Mouse (Mus musculus) CH12.LX (cell line): ENCODE measurements around the gene Ubtf. TPM values are rescaled to one million over a fixed set of nuclear protein-coding genes. Genes with fewer than 3 reads are reported as not detected.
A peak's percentile ranks its signal among the peaks of the same experiment; 100 is the strongest.
"Not testable (repeated sequence)": the region's sequence is repeated elsewhere in the genome, so short reads cannot be mapped to it uniquely, and the experiment has no call there.

Source experiments
- DNase-seq: peaks from one replicate; pipeline ENCODE4 v3.0.0-alpha.2; 2013; ENCODE audit errors: extremely low read depth
- H3K27ac ChIP-seq: 2 replicates; pipeline ENCODE4 v1.5.1; 2012; ENCODE audit warnings: low read depth, mild to moderate bottlenecking, control low read depth, moderate library complexity; ENCODE audit not compliant: insufficient read depth
- H3K27me3 ChIP-seq: replicated peaks from 2 replicates; pipeline ENCODE3; 2012; ENCODE audit warnings: inconsistent platforms
- H3K36me3 ChIP-seq, 2 experiments: replicated peaks in 1 of 2; 2 replicates each; pipeline versions ENCODE3 to v1.6.1; 2012; ENCODE audit warnings: inconsistent platforms in 1 of 2, low read length in 1 of 2, mild to moderate bottlenecking in 1 of 2, mixed read lengths in 1 of 2, moderate library complexity in 1 of 2; ENCODE audit not compliant: control insufficient read depth in 1 of 2, insufficient read depth in 1 of 2
- H3K4me1 ChIP-seq, 2 experiments: 2 replicates each; pipeline ENCODE4 v1.6.1; 2012; ENCODE audit warnings: inconsistent platforms in 1 of 2, moderate library complexity in 1 of 2; ENCODE audit not compliant: insufficient read depth in 2 of 2, control insufficient read depth in 1 of 2
- H3K4me2 ChIP-seq: 2 replicates; pipeline ENCODE4 v1.6.1; 2012; ENCODE audit warnings: low read depth, mild to moderate bottlenecking, control low read depth; ENCODE audit not compliant: poor library complexity, insufficient read depth, severe bottlenecking
- H3K4me3 ChIP-seq, 3 experiments: fragments of 150-350 bp in 1 of 3; sonication (generic) in 1 of 3; replicated peaks in 1 of 3; 2 replicates each; pipeline versions ENCODE3 to v1.5.1; 2011 to 2012; ENCODE audit warnings: low read depth in 2 of 3, low read length in 2 of 3, mild to moderate bottlenecking in 2 of 3, moderate library complexity in 2 of 3, control low read depth in 1 of 3, improper control_type of control experiment in 1 of 3, inconsistent platforms in 1 of 3, mixed read lengths in 1 of 3; ENCODE audit not compliant: poor library complexity in 1 of 3
- H3K79me2 ChIP-seq: replicated peaks from 2 replicates; pipeline ENCODE4 v1.6.1; 2012; ENCODE audit warnings: mild to moderate bottlenecking, moderate library complexity; ENCODE audit not compliant: control insufficient read depth, poor library complexity, insufficient read depth, severe bottlenecking; ENCODE audit errors: extremely low read depth
- H3K9ac ChIP-seq: 2 replicates; pipeline ENCODE4 v1.6.1; 2012; ENCODE audit warnings: low read depth, mild to moderate bottlenecking, control low read depth, moderate library complexity; ENCODE audit not compliant: insufficient read depth
- H3K9me3 ChIP-seq: replicated peaks from 2 replicates; pipeline ENCODE3; 2012; ENCODE audit warnings: low read length, inconsistent platforms, mixed read lengths
- CHD1 ChIP-seq: IDR thresholded peaks from 2 replicates; pipeline ENCODE4 v1.6.1; 2012; ENCODE audit warnings: low read depth, low read length, improper control_type of control experiment, inconsistent platforms
- CTCF ChIP-seq, 2 experiments: IDR thresholded peaks in 1 of 2; conservative IDR thresholded peaks in 1 of 2; 2 replicates each; pipeline ENCODE4 v1.5.1; 2011 to 2012; ENCODE audit warnings: low read depth in 2 of 2, low read length in 2 of 2, improper control_type of control experiment in 1 of 2, inconsistent platforms in 1 of 2, mild to moderate bottlenecking in 1 of 2, moderate library complexity in 1 of 2
- EP300 ChIP-seq: IDR thresholded peaks from 2 replicates; pipeline ENCODE4 v1.6.1; 2011; ENCODE audit warnings: low read length, improper control_type of control experiment
- JUND ChIP-seq: conservative IDR thresholded peaks from 2 replicates; pipeline ENCODE4 v1.6.1; 2011; ENCODE audit warnings: low read depth, low read length, improper control_type of control experiment
- RAD21 ChIP-seq: IDR thresholded peaks from 2 replicates; pipeline ENCODE4 v1.6.1; 2011; ENCODE audit warnings: low read depth, mild to moderate bottlenecking, low read length, improper control_type of control experiment, moderate library complexity
- RCOR1 ChIP-seq: conservative IDR thresholded peaks from 2 replicates; pipeline ENCODE4 v1.6.1; 2012; ENCODE audit warnings: low read depth, mild to moderate bottlenecking, inconsistent platforms, low read length, improper control_type of control experiment
- SMC3 ChIP-seq: IDR thresholded peaks from 2 replicates; pipeline ENCODE4 v1.6.1; 2011; ENCODE audit warnings: low read depth, low read length, improper control_type of control experiment
- TBP ChIP-seq: conservative IDR thresholded peaks from 2 replicates; pipeline ENCODE4 v1.6.1; 2011; ENCODE audit warnings: low read depth, low read length, improper control_type of control experiment
- dilution Hi-C: fragments of 300-500 bp; cut with MboI; formaldehyde crosslinking; loops from 2 replicates; pipeline ENCODE4 v1.14.3; 2020; ENCODE audit warnings: low sequenced_read_pairs; ENCODE audit not compliant: extremely low pct_unique_long_range_greater_than_20kb, extremely low pct_ligation_motif_present
- in situ Hi-C: fragments of 300-500 bp; cut with MboI; formaldehyde crosslinking; loops from 3 replicates; pipeline ENCODE4 v1.14.3; 2019; ENCODE audit warnings: low sequenced_read_pairs, low pct_ligation_motif_present, low pct_unique_long_range_greater_than_20kb, mixed read lengths
- polyA plus RNA-seq: library from polyadenylated mRNA; unstranded; fragments of >175 nt; gene quantifications from 2 replicates; pipeline ENCODE4 v1.2.1, GENCODE M21; 2012; ENCODE audit warnings: low read depth; ENCODE audit not compliant: insufficient read length
- total RNA-seq, 2 experiments: library from RNA; depleted of rRNA; stranded (reverse); fragments of 300-350 nt in 1 of 2; fragments of >200 nt in 1 of 2; gene quantifications; 2 replicates each; pipeline ENCODE4 v1.2.3; 2012 to 2014

Gene Ubtf
- total and polyA plus RNA-seq, 3 experiments, result 89.9 to 126 (median 124) TPM

GRCm38 (mm10) chr11:102283922-102284321 lies 35.6 kb downstream of the Ubtf start:
- no peaks in the 10 kb centered on the region for H3K9me3 ChIP-seq
- no peak overlapping the region for H3K4me3 ChIP-seq
- peaks cover 18 to 28% of the 10 kb centered on the region in 2 experiments for H3K36me3 ChIP-seq
- TF ChIP-seq SMC3 (peak; percentile 20; the same call in 1 of the 2 replicates), CTCF (conservative IDR thresholded peaks at IDR 0.05 in 1 of 2, IDR thresholded peaks at IDR 0.05 in 1 of 2; ENCODE audit: low read depth in 2 of 2, low read length in 2 of 2) (peak in 1 of 2 experiments; percentile 41; a peak in 2 of 4 replicates), TBP (no peak), RAD21 (peak; percentile 32), RCOR1 (no peak)
- DNase-seq, result peak; percentile 37
- no peak overlapping the region for H3K9ac ChIP-seq
- H3K4me2 ChIP-seq, result peak overlapping the region; percentile 58; the same call in 1 of the 2 replicates
- in situ Hi-C loops (no loop called here), dilution Hi-C loops (no loop called here)
- no peaks in the 10 kb centered on the region for H3K27me3 ChIP-seq
- H3K79me2 ChIP-seq, result no peaks in the 10 kb centered on the region; the same call in 1 of the 2 replicates
- peaks cover 0 to 22% of the 10 kb centered on the region in 2 experiments; a peak in 2 of 4 replicates for H3K4me1 ChIP-seq
- no peak overlapping the region for H3K27ac ChIP-seq

GRCm38 (mm10) chr11:102280267-102280666 lies 39.3 kb downstream of the Ubtf start:
- H3K4me3 ChIP-seq, in situ Hi-C loops, H3K4me2 ChIP-seq, dilution Hi-C loops, DNase-seq: not testable (repeated sequence)
- TF ChIP-seq CTCF (conservative IDR thresholded peaks at IDR 0.05 in 1 of 2, IDR thresholded peaks at IDR 0.05 in 1 of 2; ENCODE audit: low read depth in 2 of 2, low read length in 2 of 2), result peak in 1 of 2 experiments; percentile 6; a peak in 1 of 4 replicates
- TF ChIP-seq, all 38 proteins: peak for 1; not testable (repeated sequence) for 37
- H3K9me3 ChIP-seq, H3K27ac ChIP-seq, H3K79me2 ChIP-seq, H3K9ac ChIP-seq, H3K36me3 ChIP-seq, H3K27me3 ChIP-seq: not testable (repeated sequence)
- H3K4me1 ChIP-seq, result peaks cover 5 to 20% of the 10 kb centered on the region in 2 experiments

- H3K4me1 ChIP-seq, result peaks cover 5 to 20% of the 10 kb centered on the region in 2 experiments
- no peaks in the 10 kb centered on the region for H3K79me2 ChIP-seq
- H3K27me3 ChIP-seq, result peaks cover 5% of the 10 kb centered on the region
- TF ChIP-seq TBP (no peak), CHD1 (no peak), JUND (no peak), EP300 (no peak)
- no peak overlapping the region for H3K27ac ChIP-seq
- no peak overlapping the region for H3K4me2 ChIP-seq
- no peaks in the 10 kb centered on the region for H3K36me3 ChIP-seq
- H3K9ac ChIP-seq, result no peak overlapping the region
- H3K4me3 ChIP-seq, result no peak overlapping the region
- dilution Hi-C loops, result no loop called here
- DNase-seq, result no peak
- H3K9me3 ChIP-seq, result no peaks in the 10 kb centered on the region
- in situ Hi-C loops, result loop anchor here (5.0 kb wide), 1 partner anchor 52 kb away; no protein-coding TSS in a partner anchor
These were observed 39.9 kb downstream of the Ubtf start for GRCm38 (mm10) chr11:102279595-102279994.
